Mouse (Mus musculus) layer of hippocampus, postnatal 10 days (tissue): ENCODE results near the gene Pigl. TPM values are rescaled to one million over a fixed set of nuclear protein-coding genes. Genes with fewer than 3 reads are reported as not detected.
A peak's percentile ranks its signal among the peaks of the same experiment; 100 is the strongest.

Experiments
- DNase-seq, 2 experiments: peaks; one replicate each; pipeline ENCODE4 v3.0.0; 2021; ENCODE audit warnings: low spot score in 2 of 2
- total RNA-seq, 2 experiments: library from RNA; stranded (reverse); gene quantifications; 2 replicates each; pipeline ENCODE4 v1.2.3; 2021

The Pigl gene
- total RNA-seq, 2 experiments from 2014 or later: 7.0 to 7.6 TPM

DNA sequence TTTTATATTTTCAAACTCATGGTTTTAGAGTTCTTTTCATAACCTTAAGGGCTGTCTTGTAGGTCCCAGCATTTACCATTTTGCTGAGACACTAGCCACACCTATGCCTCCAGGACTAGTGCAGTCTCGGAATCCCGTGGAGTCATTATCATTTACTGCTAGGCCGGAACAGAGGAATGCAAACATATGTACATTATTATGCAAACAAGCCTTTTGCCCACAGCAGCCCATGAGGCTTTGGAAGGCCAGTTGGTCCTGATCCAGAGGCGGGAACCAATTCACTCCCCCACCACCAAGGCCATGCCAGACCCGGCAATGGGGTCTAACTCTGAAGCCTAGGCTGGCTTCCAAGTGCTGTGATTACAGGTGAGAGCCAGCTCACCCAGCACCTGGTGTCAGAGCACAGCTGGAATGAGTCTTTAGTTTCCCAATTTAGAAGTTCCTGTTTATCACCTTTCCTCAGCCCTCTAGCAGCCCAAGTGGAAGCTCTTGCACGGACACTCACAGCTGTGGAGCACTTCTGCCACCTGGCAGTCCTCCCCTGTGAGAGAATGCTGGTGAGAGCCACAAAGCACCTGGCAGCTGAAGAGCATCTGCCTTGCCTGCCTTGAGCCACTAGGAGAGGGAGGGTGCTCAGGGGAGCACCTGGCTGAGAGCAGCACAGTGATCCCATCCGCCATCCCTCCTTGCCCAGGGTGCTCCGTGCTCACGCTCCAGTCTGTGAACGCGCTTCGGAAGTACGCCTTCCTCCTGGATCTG is 53.4 kb downstream of the Pigl start:
- no peak for DNase-seq

DNA sequence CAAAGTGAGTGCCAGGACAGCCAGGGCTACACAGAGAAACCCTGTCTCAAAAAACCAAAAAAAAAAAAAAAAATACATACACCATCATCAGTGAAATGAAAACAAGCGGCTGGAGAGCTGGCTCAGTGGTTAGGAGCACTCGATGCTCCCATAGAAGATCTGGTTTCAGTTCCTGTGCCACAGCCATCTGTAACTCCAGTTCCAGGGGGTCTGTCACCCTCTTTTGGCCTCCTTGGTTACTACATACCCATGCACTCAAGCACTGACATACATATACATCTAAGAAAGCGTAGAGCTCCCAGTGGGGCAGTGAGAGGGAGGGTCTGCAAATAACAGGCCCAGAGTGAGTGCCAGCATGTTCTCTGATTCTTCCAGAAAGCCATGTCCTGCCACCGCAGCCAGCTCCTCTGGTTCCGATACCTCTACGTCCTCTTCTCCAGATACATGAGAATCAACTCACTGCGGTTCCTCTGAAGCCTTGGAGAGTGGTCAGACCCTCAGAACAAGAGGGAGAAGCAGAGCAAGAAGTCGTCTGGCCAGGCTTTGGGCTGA is 54.3 kb downstream of the Pigl start:
- DNase-seq: no peak

DNA sequence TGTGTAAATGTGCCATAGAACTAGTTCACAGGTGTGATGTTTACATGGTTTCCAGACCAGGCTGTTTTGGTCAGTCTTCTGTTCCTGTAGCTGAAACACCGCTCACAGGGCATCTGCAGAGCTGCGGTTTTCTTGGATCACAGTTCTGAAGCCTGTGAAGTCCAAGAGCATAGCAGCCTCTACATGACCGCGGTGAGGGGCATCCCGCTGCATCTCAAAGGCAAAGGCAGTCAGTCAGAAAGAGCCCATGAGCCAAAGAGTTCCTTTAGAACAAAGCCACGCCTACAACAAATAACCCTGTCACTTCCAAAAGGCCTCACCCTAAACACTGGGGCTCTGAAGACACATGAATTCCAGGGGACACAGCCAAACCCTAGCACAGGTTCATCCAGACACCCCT is 55.1 kb downstream of the Pigl start:
- DNase-seq: no peak

DNA sequence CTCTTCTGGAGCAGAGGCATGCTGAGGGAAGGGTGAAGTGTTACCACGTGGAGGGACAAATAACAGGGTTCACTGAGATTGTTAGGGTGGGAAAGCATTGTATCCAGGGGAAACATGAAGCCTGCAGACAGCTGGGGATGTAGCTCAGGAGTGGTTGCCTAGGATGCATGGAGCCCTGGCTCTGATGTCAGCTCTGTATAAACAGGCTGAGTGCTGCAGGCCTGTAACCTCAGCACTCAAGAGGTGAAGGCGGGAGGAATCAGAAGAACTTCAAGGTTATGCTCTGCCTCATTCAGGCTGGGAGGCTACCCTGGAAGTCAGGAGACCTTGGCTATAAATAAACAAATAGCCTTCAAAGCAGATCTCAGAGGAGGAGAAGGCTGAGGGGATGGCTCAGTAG is 60.7 kb downstream of the Pigl start:
- DNase-seq: peak; percentile 25 to 26

DNA sequence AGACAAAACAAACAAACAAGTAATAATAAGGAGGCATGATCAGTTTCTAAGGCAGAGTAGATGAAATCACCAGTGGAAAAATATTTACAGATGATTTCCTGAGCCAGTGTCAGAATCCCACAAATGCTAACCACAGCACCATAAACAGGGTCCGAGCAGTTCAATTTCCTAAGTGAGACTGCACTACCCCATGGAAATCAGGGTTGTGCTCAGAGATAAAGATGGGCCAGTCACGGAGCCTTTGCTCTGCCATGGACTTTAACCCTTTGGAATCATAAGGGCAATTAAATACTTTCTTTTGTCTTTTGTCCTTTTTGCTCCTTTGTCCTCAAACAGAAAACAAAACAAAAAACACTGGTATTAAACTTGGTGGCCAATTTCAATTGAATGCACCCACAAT is 64.0 kb downstream of the Pigl start:
- no peak for DNase-seq

DNA sequence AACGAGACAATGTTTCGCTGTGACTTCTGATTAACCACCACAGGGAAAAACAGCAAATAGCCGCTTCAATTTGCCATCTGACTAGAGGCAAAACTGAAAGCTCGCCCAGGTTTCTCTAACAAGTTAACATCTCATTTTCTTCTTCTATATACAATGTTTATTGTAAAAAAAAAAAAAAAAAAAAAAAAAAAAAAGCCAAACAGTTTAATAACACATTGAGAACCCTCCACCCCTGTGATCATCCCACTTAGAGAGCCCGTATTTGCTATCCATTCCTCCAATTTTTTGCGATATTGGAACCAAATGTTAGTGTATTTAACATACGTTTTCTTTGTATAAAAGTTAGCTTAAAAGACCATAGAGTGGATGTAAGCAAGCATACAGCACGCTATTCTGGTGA is 78.8 kb downstream of the Pigl start:
- no peak for DNase-seq

DNA sequence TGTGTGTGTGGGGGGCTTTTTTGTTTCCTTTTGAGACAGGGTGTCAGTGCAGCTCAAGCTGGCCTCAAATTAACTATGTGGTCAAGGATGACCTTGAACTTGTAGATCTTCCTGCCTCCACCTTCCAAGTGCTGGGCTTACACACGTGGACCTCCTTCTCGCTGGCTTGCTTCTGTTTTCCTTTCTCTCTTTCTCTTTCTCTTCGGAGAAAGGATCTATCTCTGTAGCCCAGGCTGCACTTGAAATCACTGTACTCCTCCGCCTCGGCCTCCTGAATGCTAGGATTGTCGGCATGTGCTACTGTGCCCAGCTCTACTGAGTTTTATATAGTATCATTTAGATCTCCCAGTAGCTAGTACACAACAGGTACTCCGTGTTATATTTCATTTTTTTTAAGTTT is 79.3 kb downstream of the Pigl start:
- DNase-seq: peak in 1 of 2 experiments; percentile 18

DNA sequence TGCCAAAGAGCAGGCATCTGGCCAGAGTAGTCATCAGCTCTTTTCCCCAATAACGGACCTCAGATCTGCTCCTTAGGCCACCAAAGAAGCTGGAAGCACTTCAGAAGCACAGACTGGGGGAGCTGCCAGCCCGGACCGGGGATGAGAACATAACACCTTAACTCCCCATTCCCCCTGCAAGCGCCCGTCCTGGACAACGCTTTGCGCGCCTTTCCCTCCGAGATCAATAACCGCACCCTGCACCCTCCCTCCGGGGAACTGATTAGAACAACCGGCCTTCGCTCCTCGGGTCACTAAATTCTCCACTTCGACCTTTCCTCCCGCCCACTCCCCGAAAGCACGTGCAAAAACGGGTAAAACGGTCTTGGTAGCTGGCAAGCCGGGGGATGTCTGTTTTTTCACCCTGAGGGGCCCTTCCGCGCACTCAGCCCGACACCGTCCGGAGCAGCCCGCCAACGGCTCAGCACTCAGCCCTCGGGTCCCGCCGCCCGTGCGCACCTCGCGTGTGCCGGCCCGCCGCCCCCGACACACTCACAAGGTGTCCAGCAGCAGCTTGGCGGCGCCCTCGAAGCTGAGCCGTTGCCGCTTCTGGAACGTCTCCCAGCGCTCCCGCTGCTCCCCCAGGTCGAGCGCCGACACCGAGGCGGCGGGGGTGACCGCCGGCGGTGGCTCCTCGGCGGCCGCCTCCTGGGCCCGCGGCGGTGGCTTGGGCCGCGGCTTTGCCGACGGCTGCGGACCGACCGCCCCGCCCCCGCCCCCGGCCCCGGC is 80.2 kb downstream of the Pigl start:
- DNase-seq: peak; percentile 56 to 73

DNA sequence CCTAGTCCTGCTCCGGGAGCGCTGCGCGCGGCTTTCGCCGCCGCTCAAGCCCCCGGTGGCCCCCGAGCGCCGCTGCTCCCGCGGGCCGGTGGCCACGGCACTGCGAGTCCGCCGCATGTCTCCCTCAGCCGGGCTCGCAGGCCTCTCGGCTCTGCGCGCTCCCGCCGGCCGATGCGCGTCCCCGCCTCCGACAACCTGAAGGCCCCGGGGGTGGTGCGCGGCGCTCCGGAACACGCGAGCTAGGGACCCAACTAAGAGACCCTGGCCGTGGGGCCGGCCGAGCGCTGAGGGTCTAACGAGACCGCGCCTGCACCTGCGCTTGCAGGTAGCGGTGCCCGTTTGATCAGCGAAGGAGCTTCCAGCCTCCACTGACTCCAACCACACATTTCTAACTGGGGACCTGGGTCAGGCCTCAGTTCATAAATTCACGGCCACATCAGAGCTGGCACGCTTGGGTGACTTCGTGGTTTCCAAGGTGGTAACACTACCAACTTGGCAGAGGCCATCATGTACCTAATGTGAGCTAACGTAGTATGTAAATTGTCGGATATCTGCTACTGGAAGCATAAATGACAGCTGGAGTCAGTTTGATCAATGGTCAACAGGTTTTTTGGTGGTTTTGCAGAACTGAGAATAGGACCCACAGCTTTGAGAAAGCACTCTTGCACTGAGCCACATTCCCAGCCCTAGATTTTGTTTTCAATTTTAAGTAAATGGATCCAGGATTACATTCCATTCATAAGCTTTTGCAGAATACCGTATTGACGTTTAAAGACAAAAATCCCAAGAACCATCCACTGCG is 81.0 kb downstream of the Pigl start, which contains the start of gene Cenpv:
Cenpv (minus strand) TSS at position 173 of the 802 bp plus-strand sequence.
- DNase-seq: peak; percentile 76 to 85

DNA sequence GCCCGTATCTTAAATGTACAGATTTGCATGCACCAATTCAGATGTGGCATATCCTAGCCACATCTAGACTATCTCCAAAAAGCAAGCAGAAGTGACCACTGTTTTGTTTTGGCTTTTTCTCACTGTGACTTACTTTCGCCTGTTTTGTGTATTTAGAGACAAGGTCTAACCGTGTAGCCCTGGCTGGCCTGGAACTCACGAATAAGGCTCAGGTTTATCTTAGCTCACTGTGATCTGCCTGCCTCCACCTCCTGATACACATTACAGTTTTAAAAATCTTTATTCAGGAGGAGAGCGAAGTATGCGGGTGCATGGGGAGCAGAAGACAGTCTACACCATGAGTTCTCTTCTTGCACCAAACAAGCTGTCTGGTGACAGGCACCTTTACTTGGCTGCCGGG is 81.9 kb downstream of the Pigl start:
- DNase-seq: no peak

DNA sequence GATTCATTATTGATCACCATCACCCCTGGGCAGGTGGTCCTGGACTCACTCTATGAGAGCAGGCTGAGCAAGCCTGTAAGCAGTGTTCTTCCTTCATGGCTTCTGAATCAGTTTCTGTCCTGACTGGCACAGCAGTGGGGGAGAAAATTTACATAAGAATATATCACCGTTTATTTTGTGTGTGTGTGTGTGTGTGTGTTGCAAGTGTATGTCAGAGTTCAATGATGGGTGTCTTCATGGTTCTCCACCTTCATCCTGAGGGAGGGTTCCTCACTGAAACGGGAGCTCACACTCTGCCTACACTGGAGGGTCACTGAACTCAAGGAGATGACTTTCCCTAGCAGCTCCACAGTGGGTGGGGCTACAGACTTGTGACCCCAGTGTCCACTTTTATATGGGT is 82.7 kb downstream of the Pigl start:
- DNase-seq: no peak

DNA sequence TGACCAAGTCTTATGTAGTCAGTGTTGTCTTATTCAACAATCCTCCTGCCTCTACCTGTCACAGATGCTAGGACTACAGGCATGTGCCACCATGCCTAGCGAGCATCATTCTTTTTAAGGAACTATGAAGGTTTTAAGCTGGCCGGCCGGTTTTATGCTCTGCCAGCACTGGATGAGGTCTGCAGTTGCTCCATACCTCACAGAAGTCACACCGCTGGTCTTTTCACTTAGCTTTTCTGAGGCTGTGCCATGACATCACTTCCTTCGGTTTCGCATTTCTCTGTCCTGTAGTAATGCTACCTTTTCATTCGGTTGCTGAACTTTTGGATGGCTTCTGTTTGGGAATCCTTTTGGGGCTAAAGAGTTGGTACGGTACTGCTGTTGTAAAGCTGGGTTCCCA is 83.3 kb downstream of the Pigl start:
- no peak for DNase-seq

DNA sequence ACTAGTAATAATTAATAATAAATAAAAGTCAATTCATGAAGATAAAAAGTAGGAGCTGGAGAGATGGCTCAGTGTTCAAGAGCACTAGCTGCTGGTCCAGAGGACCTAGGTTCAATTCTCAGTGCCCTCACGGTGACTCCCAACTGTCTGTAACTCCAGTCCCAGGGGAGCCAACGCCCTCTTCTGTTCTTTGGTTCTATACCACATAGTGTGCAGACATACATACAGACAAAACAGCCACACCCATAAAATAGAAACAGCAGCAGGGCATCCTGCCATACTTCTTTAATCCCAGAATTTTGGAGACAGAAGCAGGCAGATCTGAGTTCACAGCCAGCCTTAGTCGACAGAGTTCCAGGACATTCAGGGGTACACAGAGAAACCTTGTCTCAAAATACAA is 85.7 kb downstream of the Pigl start:
- DNase-seq: no peak

DNA sequence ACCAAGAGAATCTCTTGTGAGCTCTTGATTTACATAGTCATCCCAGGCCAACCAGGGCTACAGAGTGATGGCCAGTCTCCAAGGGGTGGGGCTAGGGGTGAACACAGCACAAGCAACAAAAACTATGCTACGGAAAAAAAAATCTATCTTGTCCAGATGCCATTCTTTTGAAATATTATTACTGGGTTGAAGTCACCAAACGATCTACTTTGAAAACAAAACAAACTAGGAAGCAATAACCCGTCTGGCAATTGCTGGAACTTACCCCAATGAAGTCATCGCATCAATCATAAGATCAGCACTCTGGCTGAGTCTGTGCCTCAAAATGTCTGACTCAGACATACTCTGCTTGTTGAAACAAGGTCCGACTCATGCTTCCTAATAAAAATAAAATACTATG is 91.5 kb downstream of the Pigl start:
- DNase-seq: peak; percentile 49 to 55

DNA sequence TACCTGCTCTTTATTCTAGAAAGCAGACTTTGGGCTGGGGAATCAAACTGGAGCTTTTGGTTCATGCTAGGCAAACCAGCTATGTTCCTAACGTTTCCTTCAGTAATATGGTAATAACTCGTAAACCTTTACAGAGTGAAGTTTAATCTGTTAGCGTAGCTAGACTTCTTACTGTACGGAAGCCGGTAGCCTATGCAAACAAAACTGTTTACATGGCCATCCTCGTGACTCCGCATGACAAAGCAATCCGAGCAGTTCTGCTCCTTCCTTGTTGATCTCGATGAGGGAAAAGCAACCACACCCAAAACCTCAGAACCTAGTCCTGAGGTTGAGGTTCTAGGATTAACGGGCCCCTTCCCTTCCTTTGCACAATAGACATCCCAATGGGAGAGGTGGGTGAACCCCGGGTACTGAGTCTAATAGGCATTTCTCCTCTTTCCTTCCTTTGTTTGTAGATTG is 92.0 kb downstream of the Pigl start:
- peak; percentile 41 to 44 for DNase-seq

DNA sequence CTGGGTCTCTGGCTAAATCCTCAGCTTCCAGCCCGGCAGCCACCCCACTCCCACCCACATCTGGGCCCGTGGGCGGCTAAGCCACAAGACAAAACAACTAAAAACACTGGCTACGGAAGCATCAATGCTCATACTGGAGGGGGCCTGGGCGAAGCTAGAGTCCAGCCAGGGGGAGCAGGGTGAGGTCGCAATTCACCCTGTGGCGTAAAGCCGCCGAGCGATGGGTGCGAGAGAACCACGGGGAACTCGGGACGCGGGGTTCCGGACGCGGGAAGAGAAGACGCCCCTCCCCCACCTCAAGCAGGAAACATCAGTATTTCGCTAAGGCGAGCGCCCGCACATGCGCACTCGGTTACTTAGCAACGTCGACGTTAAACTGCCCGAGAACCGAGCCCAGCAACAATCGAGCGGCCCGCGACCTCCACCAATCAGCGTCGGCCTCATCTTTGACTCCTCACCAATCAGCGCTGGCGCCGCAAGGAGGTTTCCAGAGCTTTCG is 92.5 kb downstream of the Pigl start, which contains the start of gene Ubb:
Ubb (plus strand) TSS at position 445 of the 499 bp plus-strand sequence.
- DNase-seq: peak; percentile 99

DNA sequence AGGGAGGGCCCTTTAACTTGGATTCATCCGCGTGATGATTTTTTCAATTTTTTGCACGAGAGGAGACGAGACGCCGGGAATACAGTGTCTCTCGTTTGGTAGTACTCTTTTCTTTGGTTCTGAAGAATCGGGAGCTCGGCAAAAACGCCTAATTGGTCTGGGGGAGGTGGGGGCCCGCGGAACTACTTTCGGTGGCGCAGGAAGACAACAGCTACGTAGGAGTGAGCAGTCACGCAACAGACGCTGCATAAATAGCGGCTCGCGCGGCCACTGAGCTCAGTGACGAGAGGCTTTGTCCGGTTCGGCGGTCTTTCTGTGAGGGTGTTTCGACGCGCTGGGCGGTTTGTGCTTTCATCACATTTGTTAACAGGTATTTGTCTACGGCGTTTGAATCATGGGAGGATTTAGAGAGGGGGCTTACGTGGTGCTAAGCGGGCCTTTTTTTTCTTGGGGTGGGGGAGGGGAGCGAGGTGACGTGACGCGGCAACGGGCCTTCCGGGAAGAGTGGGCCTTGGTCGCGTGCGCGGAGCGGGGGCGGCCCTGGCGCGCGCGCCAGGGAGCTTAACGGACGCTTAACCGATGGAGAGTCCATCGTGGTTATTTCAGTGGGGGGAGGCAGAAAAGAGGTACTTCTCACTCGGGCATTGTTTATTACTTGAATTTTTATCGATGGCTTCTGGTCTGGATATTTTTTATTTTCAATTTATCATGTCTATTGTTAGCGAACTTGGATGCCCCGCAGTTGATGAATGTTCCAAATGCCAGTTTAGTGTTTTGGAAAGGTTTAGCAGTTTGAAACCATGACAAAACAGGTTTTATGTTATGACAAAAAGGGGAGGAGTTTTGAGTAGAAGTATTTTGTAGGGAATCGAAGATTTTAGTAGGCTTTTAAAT is 93.2 kb downstream of the Pigl start:
- DNase-seq: peak; percentile 93

DNA sequence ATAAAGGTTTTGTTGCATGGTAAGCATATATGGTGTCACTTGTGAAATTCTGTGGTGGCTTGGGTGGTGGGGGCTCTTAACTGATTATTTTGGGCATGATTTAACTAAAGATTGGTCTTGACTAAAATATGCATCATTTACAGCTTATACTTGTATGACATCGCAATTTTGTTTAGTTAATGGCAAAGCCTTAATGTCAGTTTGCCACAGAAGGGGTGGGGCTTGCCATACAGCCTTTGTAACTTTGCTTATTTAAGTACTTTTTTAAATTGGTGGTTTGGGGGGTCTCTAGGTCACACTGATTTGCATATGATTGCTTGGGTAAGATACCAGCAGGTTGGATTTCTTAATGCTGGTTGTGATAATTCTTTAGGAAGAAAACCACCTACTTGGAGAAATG is 94.9 kb downstream of the Pigl start:
- DNase-seq: no peak

DNA sequence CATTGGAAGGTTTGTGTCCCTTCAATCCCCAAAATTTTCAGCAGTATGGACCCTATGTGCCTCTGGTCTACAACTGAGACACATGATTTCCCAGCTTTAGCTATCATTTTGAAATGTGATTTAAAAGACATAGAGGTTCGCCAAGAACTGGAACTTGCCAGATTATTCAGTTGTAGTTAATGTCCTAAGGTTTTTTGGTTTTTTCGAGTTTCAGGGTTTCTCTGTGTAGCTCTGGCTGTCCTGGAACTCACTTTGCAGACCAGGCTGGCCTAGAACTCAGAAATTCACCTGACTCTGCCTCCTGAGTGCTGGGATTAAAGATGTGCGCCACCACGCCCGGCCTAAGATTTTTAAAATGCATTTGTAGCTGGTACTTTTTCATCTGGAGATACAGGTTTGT is 95.4 kb downstream of the Pigl start:
- DNase-seq: no peak
